Mouse (Mus musculus) brain, adult 2 months (tissue): Measurements from ENCODE around the gene Ppp2r5c.

Source experiments
- DNase-seq: peaks from one replicate; pipeline ENCODE4 v3.0.0; 2011; ENCODE audit warnings: low read depth, low spot score

Gene Ppp2r5c

GRCm38 (mm10) chr12:110556861-110557628, 110.1 kb downstream of the Ppp2r5c start:
- no peak for DNase-seq

GRCm38 (mm10) chr12:110558175-110558574, 111.3 kb downstream of the Ppp2r5c start:
- DNase-seq = peak; percentile 64

- no peak for DNase-seq
Measured at GRCm38 (mm10) chr12:110563383-110563782, 116.5 kb downstream of the Ppp2r5c start.

GRCm38 (mm10) chr12:110564848-110565247, 117.9 kb downstream of the Ppp2r5c start:
- DNase-seq = no peak

GRCm38 (mm10) chr12:110566366-110566765, 119.4 kb downstream of the Ppp2r5c start:
- DNase-seq = peak; percentile 66

- peak; percentile 56 for DNase-seq
Measured at GRCm38 (mm10) chr12:110571050-110571449, 124.1 kb downstream of the Ppp2r5c start.

- no peak for DNase-seq
Measured at GRCm38 (mm10) chr12:110572351-110572750, 125.4 kb downstream of the Ppp2r5c start.

- DNase-seq = no peak
Measured at GRCm38 (mm10) chr12:110573635-110574034, 126.7 kb downstream of the Ppp2r5c start.

GRCm38 (mm10) chr12:110575926-110576325, 129.0 kb downstream of the Ppp2r5c start:
- no peak for DNase-seq

GRCm38 (mm10) chr12:110578333-110578732, 131.4 kb downstream of the Ppp2r5c start:
- peak; percentile 67 for DNase-seq

GRCm38 (mm10) chr12:110588622-110589021, 141.7 kb downstream of the Ppp2r5c start:
- no peak for DNase-seq

- peak; percentile 30 for DNase-seq
Measured at GRCm38 (mm10) chr12:110590804-110591259, 143.9 kb downstream of the Ppp2r5c start.

GRCm38 (mm10) chr12:110591260-110591883, 144.5 kb downstream of the Ppp2r5c start:
- DNase-seq = peak; percentile 100

- peak; percentile 89 for DNase-seq
Measured at GRCm38 (mm10) chr12:110598527-110598926, 151.6 kb downstream of the Ppp2r5c start.

- peak; percentile 73 for DNase-seq
Measured at GRCm38 (mm10) chr12:110599791-110600190, 152.9 kb downstream of the Ppp2r5c start.

- peak; percentile 77 for DNase-seq
Measured at GRCm38 (mm10) chr12:110600225-110600991, 153.5 kb downstream of the Ppp2r5c start.

GRCm38 (mm10) chr12:110601241-110602218, 154.6 kb downstream of the Ppp2r5c start, which contains the start of gene Dync1h1:
Dync1h1 (plus strand) TSS chr12:110601452.
- peak; percentile 96 for DNase-seq

GRCm38 (mm10) chr12:110606161-110606560, 159.2 kb downstream of the Ppp2r5c start:
- DNase-seq = no peak

GRCm38 (mm10) chr12:110606676-110607075, 159.8 kb downstream of the Ppp2r5c start:
- no peak for DNase-seq

- DNase-seq = peak; percentile 90
Measured at GRCm38 (mm10) chr12:110608460-110609152, 161.7 kb downstream of the Ppp2r5c start.
